Mouse (Mus musculus) left cerebral cortex, adult 18-20 months (tissue): ENCODE data around the gene Mrtfb. TPM values are rescaled to one million over a fixed set of nuclear protein-coding genes. Genes with fewer than 3 reads are reported as not detected.
"Not testable (repeated sequence)": the region's sequence is repeated elsewhere in the genome, so short reads cannot be mapped to it uniquely, and the experiment has no call there.

Source experiments
- DNase-seq, 2 experiments: peaks; one replicate each; pipeline ENCODE4 v3.0.0; 2021 to 2022; ENCODE audit warnings: low spot score in 2 of 2, mixed read lengths in 1 of 2
- total RNA-seq, 2 experiments: library from RNA; stranded (reverse); gene quantifications; 2 replicates each; pipeline ENCODE4 v1.2.3; 2021

Mrtfb gene
- total RNA-seq, 2 experiments from 2014 or later, result 179 to 188 TPM

DNA sequence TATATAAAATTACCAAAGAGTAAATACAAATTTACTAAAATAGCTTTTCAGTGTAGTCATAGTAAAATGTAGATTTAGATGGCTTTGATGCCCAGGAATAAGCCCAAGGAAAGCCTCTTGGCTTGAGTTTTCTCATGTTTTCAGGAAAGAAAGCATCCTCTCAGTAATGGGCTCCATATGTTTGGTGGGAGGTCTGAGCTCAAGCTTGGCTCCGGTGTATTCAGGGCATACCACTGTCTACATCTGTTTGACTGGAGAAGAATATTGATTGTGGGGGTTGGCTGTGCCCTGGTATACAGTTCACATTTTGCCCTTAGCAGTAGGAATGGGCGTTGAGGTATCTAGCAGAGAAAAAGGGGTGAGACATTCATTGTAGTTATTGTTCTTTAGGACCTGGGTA, 13.1 kb downstream of the Mrtfb start:
- DNase-seq, result no peak

DNA sequence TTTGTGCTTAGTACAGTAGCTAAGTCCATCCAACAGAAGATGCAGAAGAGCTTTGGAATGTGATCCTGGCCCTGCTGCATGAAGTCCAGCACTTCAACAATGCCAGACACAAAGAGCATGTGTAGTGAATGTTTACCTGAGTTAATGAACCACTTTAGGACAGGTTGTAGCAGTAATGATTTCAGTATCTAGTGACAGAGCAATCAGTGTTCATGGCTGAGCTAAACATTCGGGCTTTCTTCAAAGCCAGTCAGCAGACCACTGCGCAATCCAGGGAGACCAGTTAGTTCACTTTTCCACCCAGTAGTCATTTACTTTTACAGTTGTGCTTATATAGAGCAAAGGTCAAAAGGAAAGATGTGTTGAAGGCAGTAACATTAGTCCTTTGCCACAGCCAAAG, 20.0 kb downstream of the Mrtfb start:
- DNase-seq, result no peak

DNA sequence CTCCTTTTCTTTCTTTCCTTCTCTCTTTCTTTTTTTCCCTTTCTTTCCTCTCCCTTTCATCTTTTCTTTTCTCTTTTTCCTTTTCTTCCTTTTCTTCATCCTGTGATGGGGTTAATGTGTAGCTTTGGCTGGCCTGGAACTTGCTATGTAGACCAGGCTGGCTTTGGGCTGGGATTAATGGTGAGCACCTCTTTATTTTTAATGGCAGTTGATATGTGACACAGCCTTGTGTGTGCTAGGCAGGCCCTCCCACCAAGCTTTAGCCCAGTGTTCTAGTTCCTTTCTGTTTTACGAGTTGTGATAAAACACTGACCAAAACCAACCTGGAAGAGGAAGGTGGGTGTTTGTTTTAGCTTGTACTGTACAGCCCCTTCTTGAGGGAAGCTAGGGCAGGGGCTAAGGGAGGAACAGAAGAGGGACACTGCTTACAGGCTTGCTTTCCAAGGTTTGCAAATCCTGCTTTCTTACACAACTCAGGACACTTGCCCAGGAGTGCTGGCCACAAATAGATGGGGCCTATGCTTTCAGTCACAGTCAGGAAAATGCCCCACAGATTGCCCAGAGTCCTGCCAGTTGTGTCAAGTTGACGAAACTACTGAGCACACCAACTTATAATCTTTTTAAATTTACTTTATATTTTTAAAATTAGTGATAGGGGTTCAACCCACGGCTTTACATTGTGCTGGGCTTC, 20.6 kb downstream of the Mrtfb start:
- no peak for DNase-seq

DNA sequence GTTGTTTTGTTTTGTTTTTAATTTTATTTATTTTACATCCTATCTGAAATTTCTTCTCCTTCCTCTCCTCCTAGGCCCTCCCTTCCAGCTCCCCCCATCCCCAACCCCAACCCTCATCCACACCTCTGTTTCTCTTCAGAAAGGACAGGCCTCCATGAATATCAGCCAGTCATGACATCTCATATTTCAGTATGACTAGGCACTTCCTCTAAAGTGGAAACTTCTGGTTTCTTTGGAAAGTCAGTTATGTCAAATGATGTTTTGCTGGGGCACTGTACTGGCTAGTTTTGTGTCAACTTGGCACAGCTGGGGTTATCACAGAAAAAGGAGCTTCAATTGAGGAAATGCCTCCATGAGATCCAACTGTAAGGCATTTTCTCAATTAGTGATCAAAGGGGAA, 30.1 kb downstream of the Mrtfb start:
- DNase-seq, result not testable (repeated sequence)

DNA sequence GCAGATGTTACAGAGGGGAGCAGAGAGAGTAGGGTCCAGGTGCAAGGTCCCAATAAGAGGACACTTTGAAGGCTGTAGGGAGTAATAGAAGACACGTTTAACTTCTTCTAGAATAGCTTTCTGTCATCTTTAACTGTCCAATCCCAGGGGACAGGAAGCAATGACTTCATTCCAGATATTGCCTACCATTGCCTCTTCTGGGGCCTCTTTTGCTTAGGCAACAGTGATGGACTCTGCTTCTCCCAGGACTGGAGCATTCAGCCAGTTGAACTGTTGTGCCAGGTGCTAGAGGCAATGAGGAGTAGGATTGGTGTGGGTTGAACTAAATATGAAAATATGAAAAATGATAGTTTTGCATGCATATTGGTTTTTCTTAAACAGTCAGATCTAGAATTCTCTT, 41.6 kb downstream of the Mrtfb start:
- no peak for DNase-seq

DNA sequence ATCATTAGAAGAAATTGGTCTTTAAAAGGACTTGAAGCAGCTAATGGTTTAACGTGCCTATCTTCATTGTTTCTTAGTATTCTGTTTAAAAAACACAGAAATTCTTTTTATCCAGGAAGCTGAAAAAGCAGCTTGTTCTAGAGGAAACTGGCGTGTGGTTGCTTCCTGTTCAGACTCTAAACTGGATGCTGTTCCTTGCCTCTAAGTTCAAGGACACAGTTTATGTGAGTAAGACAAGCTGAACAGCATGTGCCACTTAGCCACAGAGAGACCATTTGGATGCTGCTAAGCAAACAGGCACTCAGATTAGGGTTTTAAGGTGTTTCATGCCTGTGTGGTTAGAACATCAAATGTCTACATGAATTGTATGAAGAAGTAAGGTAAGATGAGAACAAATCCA, 42.7 kb downstream of the Mrtfb start:
- DNase-seq, result no peak

DNA sequence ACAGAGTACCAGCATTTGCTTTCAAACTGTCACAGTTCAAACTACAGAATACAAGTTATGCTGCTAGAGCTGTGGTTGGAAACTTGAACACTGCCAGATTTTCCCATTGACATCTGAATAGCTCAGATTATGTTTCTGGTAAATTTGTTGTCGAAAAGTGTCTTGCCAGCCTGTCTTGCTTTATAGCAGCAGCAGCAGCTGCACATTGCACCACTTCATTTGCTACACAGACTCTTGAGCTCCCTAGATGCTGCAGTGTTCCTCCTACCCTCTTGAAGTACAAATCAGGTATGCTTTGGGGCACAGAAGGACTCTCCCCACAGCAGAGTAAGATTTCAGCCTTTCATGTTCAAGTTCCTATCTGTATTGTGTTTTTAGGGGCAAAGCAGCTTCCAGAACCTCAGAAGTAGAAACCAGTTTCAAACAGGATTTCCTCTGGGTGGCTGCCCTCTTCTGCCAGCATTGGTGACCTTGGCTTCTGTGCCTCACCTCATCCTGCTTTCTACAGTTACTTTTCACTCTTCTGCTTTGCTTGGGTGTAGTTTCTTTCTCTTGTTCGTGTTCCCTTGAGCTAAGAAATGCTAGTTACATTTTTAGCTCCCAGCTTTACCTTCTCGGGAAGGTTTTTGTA, 49.9 kb downstream of the Mrtfb start:
- DNase-seq, result no peak

DNA sequence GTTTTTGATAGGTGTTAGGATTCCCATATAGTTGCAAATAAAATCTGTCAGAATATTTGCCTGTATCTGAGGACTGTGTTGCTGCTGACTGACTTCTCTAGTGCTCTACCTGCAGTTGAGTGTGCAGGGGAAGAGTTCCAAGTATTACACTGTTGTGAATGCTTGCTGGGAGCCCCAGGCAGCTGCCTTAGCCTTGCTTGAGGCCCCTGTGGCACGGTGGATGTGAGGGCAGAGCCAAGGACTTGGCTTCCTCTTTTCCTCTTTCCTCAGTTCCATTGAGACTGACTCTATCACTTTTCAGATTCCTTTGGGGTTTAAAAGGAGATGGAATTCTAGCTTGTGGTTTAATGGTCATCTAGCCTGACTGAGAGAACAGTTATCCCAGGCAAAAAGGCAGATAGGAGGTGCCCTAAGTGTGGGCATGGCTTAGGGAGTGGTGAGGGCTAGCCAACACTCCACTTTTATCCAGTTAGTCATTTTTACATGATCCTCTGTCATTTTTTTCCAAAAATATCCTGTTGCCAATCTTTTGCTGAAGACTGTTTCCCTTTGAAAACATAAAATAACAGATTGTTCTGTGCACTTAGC, 53.9 kb downstream of the Mrtfb start:
- DNase-seq, result no peak

DNA sequence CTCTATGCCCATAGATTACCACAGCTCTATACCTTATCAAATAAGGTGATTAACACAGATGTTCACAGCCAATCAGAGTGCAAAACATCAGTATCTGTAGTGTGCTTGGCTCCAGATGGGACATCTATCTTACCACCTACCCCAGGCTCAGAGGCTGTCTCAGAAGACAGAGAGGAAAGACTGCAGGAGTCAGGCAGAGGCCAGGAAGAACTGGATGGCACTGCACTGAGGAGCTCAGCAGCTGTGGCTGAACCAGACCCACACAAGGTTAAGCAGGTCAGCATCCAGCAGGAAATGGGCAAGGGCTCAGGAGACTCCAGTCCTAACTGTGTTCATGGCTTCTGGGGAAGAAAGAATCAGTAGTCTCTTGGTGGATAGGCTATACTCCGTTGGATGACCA, 55.1 kb downstream of the Mrtfb start:
- DNase-seq, result no peak

DNA sequence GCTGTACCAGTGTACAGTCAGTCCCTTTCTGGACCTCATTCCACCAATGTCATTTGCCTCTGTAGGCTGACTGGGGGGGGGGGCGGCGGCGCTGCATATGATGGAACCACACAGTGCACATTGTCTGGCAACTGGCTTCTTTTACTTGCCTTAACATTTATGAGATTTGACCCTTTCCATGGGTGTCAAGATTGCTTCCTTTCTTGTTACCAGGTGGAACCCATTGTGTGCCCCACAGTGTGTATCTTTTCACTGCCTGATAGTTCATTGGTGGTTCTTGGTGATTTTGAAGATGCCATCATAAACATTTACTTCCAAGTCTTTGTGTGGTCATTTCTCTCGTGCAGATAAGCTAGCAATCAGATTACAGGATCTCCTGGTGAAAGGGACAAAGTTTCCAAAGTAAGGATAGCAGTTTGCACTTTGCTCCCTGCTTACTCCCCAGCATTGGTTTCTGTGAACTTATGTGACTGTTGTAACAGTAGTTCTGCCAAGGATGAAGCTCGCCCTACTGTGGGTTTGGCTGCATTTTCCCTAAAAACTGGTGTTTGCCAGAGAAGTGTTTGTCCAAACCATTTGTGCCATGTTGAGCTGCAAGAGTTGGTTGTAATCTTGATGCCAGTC, 56.9 kb downstream of the Mrtfb start:
- no peak for DNase-seq

DNA sequence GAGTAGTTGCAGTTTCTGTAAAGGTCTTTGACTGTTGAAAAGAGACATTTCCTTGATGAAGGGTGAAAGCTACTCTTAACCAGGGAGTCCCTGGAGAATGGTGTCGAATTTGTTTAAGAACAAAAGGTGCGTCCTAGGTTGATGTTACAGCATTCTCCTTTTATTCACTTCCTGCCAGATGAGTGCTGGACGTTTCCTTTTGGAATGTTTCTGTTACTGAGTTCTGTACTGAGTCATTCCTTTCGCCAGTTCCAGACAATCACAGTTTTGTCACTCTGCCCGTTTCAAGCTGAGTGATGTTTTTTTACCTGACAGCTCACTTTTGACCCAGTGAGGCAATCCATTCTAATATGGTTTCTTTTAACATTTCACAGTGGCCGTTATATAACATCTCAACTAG, 67.5 kb downstream of the Mrtfb start:
- DNase-seq, result no peak

DNA sequence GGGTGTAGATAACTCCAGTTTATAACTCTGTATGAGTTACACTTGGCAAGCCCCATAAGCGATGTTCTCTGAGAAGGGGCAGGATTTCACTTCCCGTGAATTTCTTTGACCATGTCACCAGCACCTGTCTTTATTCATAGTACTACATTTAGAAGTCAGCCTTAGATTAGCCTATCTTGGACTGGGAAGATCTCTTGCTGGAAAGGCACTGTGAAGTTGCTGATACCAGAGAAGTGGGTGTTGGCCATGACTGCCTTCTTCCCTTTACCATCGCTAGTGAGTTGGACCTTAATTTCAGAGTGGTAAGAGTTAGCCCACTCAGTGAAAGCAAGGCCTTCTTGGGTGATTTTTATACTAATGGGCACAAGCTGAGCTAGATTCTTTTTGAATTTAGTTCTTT, 70.3 kb downstream of the Mrtfb start:
- no peak for DNase-seq

DNA sequence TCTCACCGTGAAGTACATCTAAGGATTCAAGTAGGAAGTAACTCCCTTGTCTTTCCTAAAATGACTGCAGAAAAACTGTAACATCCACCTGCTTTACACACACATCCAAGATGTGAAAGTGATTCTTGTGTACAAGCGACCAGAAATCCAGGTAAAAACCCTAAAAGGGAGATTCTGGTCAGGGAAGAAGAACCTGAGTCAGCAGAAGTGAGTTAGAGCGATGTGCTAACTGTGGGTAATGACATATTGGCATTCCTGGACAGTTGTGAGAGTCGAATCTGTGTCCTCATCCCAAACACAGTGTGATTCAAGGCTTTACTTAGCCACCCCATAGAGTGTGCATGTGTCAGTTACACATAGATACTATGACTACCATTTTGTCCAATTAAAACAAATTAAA, 72.4 kb downstream of the Mrtfb start:
- DNase-seq, result no peak

DNA sequence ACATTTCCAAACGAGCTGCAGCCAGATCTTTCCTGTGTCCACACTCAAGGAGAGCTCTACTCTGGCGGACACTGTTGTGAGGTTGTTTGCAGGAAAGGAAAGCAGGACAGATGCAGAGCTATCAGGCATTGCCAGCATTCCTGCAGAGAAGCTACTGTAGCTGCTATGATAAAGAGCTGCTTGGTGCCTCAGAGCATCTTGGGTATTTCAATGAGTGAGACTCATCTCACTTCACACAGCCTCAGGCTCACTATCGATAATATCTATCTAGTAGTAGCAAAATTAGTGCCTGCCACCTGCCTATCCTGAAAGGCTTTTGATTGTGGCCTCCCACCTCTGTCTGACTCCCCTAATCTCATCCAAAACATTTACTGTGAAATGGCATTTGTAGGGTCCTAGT, 73.4 kb downstream of the Mrtfb start:
- no peak for DNase-seq

DNA sequence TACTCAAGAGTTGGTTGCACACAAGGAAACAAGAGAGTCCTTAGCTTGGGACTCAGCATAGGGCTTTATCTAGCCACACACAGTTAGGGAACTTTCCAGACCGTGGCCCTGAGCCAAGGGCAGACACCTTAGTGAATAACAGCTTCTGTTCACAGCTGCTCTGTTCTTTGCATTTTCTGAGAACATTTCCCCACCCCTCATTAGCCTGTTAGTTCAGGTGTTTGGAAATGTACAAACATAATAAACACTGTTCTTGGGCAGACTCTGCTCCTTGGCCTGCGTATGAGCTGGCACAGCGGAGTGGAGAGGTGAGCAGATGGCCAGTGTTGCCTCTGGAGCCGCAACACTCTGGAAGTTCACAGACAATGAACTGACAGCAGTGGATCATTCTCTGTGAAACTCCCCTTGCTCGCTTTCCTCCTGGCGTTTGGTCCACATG, 74.0 kb downstream of the Mrtfb start:
- DNase-seq, result no peak

DNA sequence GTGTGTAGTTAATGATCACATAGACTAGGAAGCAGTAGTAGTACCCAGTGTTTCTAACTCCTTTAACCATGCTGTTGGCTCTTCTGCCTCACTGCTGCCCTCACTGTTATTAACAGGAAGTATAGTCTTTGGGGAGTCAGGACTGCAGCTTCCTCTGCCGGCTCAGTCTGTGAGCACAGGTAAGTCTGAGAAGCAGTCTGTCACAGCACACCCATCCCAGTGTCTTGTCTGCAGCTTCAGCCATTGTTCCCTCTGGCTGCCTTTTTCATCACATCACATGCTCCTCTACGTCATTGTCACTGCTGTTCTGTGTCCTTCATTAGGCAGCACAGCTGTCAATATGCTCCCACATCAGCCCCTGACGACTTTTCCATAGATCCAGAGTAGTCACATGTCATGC, 75.6 kb downstream of the Mrtfb start:
- no peak for DNase-seq

DNA sequence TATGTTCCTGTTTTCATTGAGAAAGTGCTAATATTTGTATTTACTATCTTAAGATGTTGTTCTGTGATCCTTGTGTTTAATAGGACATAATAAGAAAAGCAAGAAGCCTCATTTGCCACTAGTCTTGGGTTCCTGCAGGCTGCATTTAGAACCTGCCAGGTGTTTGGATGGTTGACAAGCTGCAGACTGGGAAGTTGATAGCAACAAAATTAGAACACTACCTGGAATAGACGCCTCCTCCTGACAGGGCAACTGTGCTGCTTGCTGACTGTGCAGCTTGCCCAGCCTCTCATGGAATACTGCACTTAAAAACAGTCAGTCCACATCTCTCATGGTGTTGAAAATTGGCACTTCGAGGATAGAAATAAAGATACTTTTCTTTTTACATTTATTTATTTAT, 76.3 kb downstream of the Mrtfb start:
- DNase-seq, result no peak

DNA sequence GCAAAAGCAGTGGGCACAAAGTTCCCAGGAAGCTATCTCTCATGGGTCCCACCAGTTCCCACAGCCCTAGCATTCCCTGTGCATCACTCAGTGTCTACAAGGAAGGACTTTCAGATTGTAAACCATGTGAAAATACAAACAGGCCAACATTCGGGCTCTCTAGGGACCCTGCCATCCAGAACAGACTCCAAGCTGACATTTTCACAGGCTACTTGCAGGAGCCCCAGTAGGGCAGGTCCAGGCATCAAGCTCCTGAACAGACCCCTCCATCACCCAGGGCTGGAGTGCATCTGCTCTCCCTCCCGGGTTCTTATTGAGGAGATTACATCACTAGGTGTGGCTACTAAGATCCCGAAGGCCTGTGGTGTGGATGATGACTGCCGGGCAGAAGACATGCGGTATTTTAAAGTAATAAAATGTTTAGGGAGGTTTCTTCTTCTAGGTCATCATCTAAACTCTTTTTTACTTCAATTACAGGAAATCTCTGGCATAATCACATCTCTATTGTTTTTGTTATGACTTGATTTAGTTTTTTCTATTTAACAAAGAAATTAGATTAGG, 77.6 kb downstream of the Mrtfb start:
- no peak for DNase-seq

DNA sequence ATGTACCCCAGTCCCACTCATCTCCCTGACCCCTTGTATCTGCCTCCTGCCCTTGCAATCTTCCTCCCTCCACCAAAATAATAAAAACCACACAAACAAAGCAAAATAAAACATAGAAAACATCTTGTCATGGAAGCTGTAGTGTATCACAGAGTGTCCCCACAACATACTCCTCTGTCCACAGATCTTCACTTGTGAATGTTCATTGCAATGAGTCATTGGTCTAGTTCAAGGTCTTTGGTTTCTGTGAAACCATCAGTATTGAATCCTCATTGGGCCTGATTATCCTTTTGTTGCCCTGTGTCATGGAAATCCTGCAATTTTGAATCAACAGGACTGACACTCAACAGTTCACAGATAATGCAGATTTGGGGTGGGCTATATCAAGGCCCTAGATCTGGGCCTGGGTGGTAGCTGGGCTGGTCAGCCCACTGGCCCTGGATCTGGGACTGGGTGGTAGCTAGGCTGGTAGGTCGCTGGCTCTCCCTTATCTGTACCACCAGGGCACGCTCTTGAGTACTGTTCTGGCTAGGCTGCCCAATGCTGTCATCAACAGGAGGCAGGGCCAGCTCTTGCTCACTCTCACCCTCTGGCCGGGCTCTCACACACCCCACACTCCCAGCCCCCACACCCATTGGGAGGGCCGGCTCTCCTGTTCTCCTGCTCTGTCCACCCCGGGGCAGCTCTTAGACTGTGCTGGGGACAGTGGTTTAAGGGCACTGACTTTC, 80.4 kb downstream of the Mrtfb start:
- no peak for DNase-seq

DNA sequence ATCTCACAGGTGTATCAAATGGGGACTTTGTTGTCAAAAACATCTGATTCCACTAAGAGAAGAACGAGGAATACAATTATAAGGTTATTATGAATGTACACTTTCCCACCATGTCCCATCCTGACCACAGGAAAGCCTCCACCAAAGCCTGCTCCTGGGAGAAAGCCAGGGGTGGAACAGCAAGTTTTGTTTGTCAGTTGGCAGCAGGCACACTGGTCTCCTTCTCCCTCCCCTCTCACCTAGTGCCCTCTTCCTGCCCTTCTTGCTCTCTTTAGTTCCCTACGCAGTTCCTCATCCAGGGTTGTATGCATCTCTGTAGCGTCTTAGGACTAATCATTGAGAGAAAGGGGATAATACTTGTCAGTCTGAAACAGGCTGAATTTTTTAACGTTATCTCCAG, 81.8 kb downstream of the Mrtfb start:
- no peak for DNase-seq

DNA sequence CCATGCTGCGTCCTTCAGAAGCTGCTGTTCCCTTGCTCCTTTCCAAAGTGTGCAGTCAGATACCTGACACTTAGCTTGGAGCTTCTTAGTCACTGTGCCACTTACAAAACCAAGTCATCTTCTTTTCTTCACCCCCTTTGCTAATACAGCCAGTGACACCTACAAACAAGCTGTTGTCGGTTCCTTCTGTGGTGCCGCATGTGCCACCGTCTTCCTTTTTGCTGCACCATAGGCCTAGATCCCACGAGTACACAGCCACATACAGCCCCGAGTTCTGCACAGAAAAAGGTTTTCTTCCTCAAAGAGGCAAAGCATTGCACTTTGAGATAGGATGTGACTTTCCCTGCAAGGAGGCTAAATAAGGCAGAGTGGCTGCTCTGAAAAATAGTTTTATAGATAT, 83.2 kb downstream of the Mrtfb start:
- peak; percentile 49 to 52 for DNase-seq
